Mouse (Mus musculus) CH12.LX (cell line): ENCODE data around the gene Spata7.

Source experiments
- CHD1 ChIP-seq: IDR thresholded peaks from 2 replicates; pipeline ENCODE4 v1.6.1; 2012; ENCODE audit warnings: low read depth, low read length, improper control_type of control experiment, inconsistent platforms
- CHD2 ChIP-seq: IDR thresholded peaks from 2 replicates; pipeline ENCODE4 v1.6.1; 2011; ENCODE audit warnings: low read length, improper control_type of control experiment
- CTCF ChIP-seq, 2 experiments: IDR thresholded peaks in 1 of 2; conservative IDR thresholded peaks in 1 of 2; 2 replicates each; pipeline ENCODE4 v1.5.1; 2011 to 2012; ENCODE audit warnings: low read depth in 2 of 2, low read length in 2 of 2, improper control_type of control experiment in 1 of 2, inconsistent platforms in 1 of 2, mild to moderate bottlenecking in 1 of 2, moderate library complexity in 1 of 2
- EP300 ChIP-seq: IDR thresholded peaks from 2 replicates; pipeline ENCODE4 v1.6.1; 2011; ENCODE audit warnings: low read length, improper control_type of control experiment
- ETS1 ChIP-seq: conservative IDR thresholded peaks from 2 replicates; pipeline ENCODE4 v1.6.1; 2012; ENCODE audit warnings: low read depth, mild to moderate bottlenecking, inconsistent platforms, low read length, improper control_type of control experiment, moderate library complexity
- HCFC1 ChIP-seq: IDR thresholded peaks from 2 replicates; pipeline ENCODE4 v1.6.1; 2012; ENCODE audit warnings: low read depth, mild to moderate bottlenecking, inconsistent platforms, low read length, improper control_type of control experiment
- PAX5 ChIP-seq: IDR thresholded peaks from 2 replicates; pipeline ENCODE4 v1.6.1; 2012; ENCODE audit warnings: low read length, inconsistent platforms, mixed read lengths
- POLR2A ChIP-seq: IDR thresholded peaks from 2 replicates; pipeline ENCODE4 v1.6.1; 2011; ENCODE audit warnings: low read depth, mild to moderate bottlenecking, improper control_type of control experiment, low read length
- POLR2AphosphoS2 ChIP-seq: IDR thresholded peaks from 2 replicates; pipeline ENCODE4 v1.6.1; 2011; ENCODE audit warnings: low read depth, low read length, improper control_type of control experiment
- RCOR1 ChIP-seq: conservative IDR thresholded peaks from 2 replicates; pipeline ENCODE4 v1.6.1; 2012; ENCODE audit warnings: low read depth, mild to moderate bottlenecking, inconsistent platforms, low read length, improper control_type of control experiment
- UBTF ChIP-seq: IDR thresholded peaks from 2 replicates; pipeline ENCODE4 v1.6.1; 2012; ENCODE audit warnings: low read depth, mild to moderate bottlenecking, inconsistent platforms, low read length, improper control_type of control experiment, moderate library complexity
- USF1 ChIP-seq: IDR thresholded peaks from 2 replicates; pipeline ENCODE4 v1.6.1; 2014; ENCODE audit warnings: low read depth, mild to moderate bottlenecking, inconsistent platforms, low read length, improper control_type of control experiment

GRCm38 (mm10) chr12:98628260-98628970 lies 458 bp downstream of the Spata7 start:
- no peak for TF ChIP-seq CHD1
- no peak for TF ChIP-seq CTCF (conservative IDR thresholded peaks at IDR 0.05 in 1 of 2, IDR thresholded peaks at IDR 0.05 in 1 of 2; ENCODE audit: low read depth in 2 of 2, low read length in 2 of 2)
- no peak for TF ChIP-seq USF1
- no peak for TF ChIP-seq POLR2A
- no peak for TF ChIP-seq UBTF
- no peak for TF ChIP-seq POLR2AphosphoS2
- TF ChIP-seq EP300, result no peak
- no peak for TF ChIP-seq RCOR1
- TF ChIP-seq CHD2, result no peak
- TF ChIP-seq PAX5, result no peak
- TF ChIP-seq ETS1, result no peak
- no peak for TF ChIP-seq HCFC1
